Mouse (Mus musculus): ENCODE data around the gene Trap1a. TPM values are rescaled to one million over a fixed set of nuclear protein-coding genes. Genes with fewer than 3 reads are reported as not detected.
A peak's percentile ranks its signal among the peaks of the same experiment; 100 is the strongest.

The Trap1a gene
- polyA plus RNA-seq, 1 experiment from 2014 or later: not detected

DNA sequence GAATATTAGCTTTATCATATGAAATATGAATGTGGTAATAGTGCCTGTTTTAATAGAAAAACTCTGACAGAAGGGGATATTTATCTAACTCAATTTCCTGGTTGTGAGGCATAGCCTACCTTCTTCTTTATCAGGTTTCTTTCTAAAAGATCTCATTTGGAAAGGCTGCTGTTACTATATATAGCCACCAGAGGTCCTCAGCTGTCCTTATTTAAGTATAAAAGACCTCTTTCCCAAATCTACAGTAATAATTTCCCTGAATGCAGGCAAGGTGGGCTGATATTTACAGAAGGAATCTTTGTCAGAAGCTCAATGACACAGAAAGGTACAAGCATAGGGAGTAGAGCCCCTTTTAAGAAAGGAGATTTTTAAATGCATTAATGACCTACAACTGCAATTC, 39.2 kb downstream of the Trap1a start:
- Histone ChIP-seq H3K27ac (replicated peaks; ENCODE audit: low read depth, low read length) (no peak overlapping the region), H3K4me2 (ENCODE audit: low read depth, low read length) (no peak overlapping the region), H3K9me3 (replicated peaks; ENCODE audit: control insufficient read depth, low read length) (no peaks in the 10 kb centered on the region), H3K4me3 (ENCODE audit: low read depth, low read length) (no peak overlapping the region), H3K4me1 (ENCODE audit: control insufficient read depth, insufficient read depth, low read length) (no peaks in the 10 kb centered on the region), H3K36me3 (replicated peaks; ENCODE audit: control insufficient read depth, insufficient read depth, low read depth, low read length) (no peaks in the 10 kb centered on the region), H3K27me3 (ENCODE audit: control insufficient read depth, insufficient read depth, low read length) (no peaks in the 10 kb centered on the region), H3K9ac (replicated peaks; ENCODE audit: low read length) (no peak overlapping the region)
- DNase-seq (ENCODE audit: low spot score) (peak; percentile 52), ATAC-seq (replicated peaks; ENCODE audit: insufficient number of reproducible peaks, low FRiP score, low TSS enrichment, low read depth) (no peak)

Other genes starting within 250 kb of the Trap1a start
- gene Serpina7, start 248.4 kb upstream of the Trap1a start, polyA plus RNA-seq (2014; fragmentation: Nextera tagmentation; extraction: Ambion mirVana): not detected in 2 replicates
- gene 4930513O06Rik, start 247.4 kb upstream of the Trap1a start, polyA plus RNA-seq (2014; fragmentation: Nextera tagmentation; extraction: Ambion mirVana): not detected in 2 replicates
- gene 4933428M09Rik, start 154.5 kb upstream of the Trap1a start, polyA plus RNA-seq (2014; fragmentation: Nextera tagmentation; extraction: Ambion mirVana): not detected in 2 replicates
- 29.9 and 32.8 TPM in 2 replicates for gene Mum1l1, start 123.6 kb upstream of the Trap1a start, polyA plus RNA-seq (2014; fragmentation: Nextera tagmentation; extraction: Ambion mirVana)
- 2.5 and 2.8 TPM in 2 replicates for gene D330045A20Rik, start 146.7 kb downstream of the Trap1a start, polyA plus RNA-seq (2014; fragmentation: Nextera tagmentation; extraction: Ambion mirVana)
- gene Rnf128, start 229.6 kb downstream of the Trap1a start, polyA plus RNA-seq (2014; fragmentation: Nextera tagmentation; extraction: Ambion mirVana): 5.6 and 6.4 TPM in 2 replicates